8 mouse cellular contexts compared by ENCODE assay signal in genomic region chr4:129059125-129059551, GRCm38 (mm10). TPM values are rescaled to one million over a fixed set of nuclear protein-coding genes. Genes with fewer than 3 reads are reported as not detected.
A peak's percentile ranks its signal among the peaks of the same experiment; 100 is the strongest.
DNase-seq lines count a peak whose midpoint lies in the region; ATAC-seq and TF ChIP-seq lines count a peak whose summit lies in the region.

No protein-coding gene starts in this region.

- 3% methylated on average over 13 of the region's 13 CpGs for WGBS in embryonic facial prominence, embryonic 11.5 days
- WGBS in hindbrain, embryonic 12.5 days: 5% methylated on average over 13 of the region's 13 CpGs

- H3K36me3 ChIP-seq in G1E (replicated peaks) (peaks cover 28% of the 10 kb centered on the region), myocyte (ENCODE audit: control insufficient read depth, insufficient read depth) (peaks cover 6% of the 10 kb centered on the region)
- H3K36me3 ChIP-seq in embryonic facial prominence, embryonic 11.5 days (replicated peaks; ENCODE audit: control insufficient read depth, insufficient read depth, low read depth, low read length): no peaks in the 10 kb centered on the region
- H3K36me3 ChIP-seq in hindbrain, embryonic 12.5 days: no peaks in the 10 kb centered on the region

- H3K4me1 ChIP-seq in G1E (ENCODE audit: insufficient read depth, low read depth, low read length): peaks cover 50% of the 10 kb centered on the region
- peaks cover 9% of the 10 kb centered on the region; the same call in 1 of the 2 replicates for H3K4me1 ChIP-seq in embryonic facial prominence, embryonic 11.5 days (ENCODE audit: control insufficient read depth, insufficient read depth, low read length)
- H3K4me1 ChIP-seq in hindbrain, embryonic 12.5 days: peaks cover 19% of the 10 kb centered on the region

- H3K4me2 ChIP-seq in embryonic facial prominence, embryonic 11.5 days (ENCODE audit: low read depth, low read length): peak overlapping the region; percentile 99
- peak overlapping the region; percentile 99 for H3K4me2 ChIP-seq in hindbrain, embryonic 12.5 days (replicated peaks)
- H3K4me2 ChIP-seq in myocyte (ENCODE audit: low read depth): peak overlapping the region; percentile 98

- TF ChIP-seq CTCF in G1E (IDR thresholded peaks at IDR 0.05; ENCODE audit: low read depth, low read length): no peak

- peak; percentile 34 for DNase-seq in 3134 (ENCODE audit: extremely low read depth, insufficient read length, low spot score)
- DNase-seq in G1E (ENCODE audit: low spot score): peak; percentile 33
- DNase-seq in embryonic facial prominence, embryonic 11.5 days (ENCODE audit: low spot score): peak; percentile 62
- DNase-seq in liver: peak; percentile 54
- peak; percentile 34 for DNase-seq in yolk sac, embryonic 10.5 days (ENCODE audit: low spot score)
- DNase-seq in layer of hippocampus, adult 11-12 months (ENCODE audit: low spot score): no peak

- H3K27ac ChIP-seq in embryonic facial prominence, embryonic 11.5 days (replicated peaks; ENCODE audit: low read depth, low read length): no peak overlapping the region
- peak overlapping the region; percentile 92; the same call in 1 of the 2 replicates for H3K27ac ChIP-seq in hindbrain, embryonic 12.5 days

- H3K79me2 ChIP-seq in myocyte (ENCODE audit: control insufficient read depth, insufficient read depth): peaks cover 55% of the 10 kb centered on the region

- no peaks in the 10 kb centered on the region for H3K9me3 ChIP-seq in G1E (replicated peaks)
- H3K9me3 ChIP-seq in embryonic facial prominence, embryonic 11.5 days (replicated peaks; ENCODE audit: control insufficient read depth, low read length): no peaks in the 10 kb centered on the region
- H3K9me3 ChIP-seq in hindbrain, embryonic 12.5 days (replicated peaks): no peaks in the 10 kb centered on the region

- peak overlapping the region; percentile 69 for H3ac ChIP-seq in myocyte (ENCODE audit: control insufficient read depth, insufficient read length)

- H3K27me3 ChIP-seq in G1E (ENCODE audit: insufficient read depth, low read length): no peaks in the 10 kb centered on the region
- no peaks in the 10 kb centered on the region for H3K27me3 ChIP-seq in embryonic facial prominence, embryonic 11.5 days (ENCODE audit: control insufficient read depth, insufficient read depth, low read length)
- H3K27me3 ChIP-seq in hindbrain, embryonic 12.5 days: no peaks in the 10 kb centered on the region
- H3K27me3 ChIP-seq in myocyte (ENCODE audit: control insufficient read depth, insufficient read depth, insufficient read length): no peaks in the 10 kb centered on the region

- H3K4me3 ChIP-seq in G1E (ENCODE audit: low read depth, low read length) (peak overlapping the region; percentile 97), myocyte (peak overlapping the region; percentile 69)
- H3K4me3 ChIP-seq in embryonic facial prominence, embryonic 11.5 days (ENCODE audit: low read depth, low read length): peak overlapping the region; percentile 87
- H3K4me3 ChIP-seq in hindbrain, embryonic 12.5 days: peak overlapping the region; percentile 90

- TF ChIP-seq POLR2A in myocyte (IDR thresholded peaks at IDR 0.05; ENCODE audit: insufficient read length, low read depth): no peak

- H3K9ac ChIP-seq in embryonic facial prominence, embryonic 11.5 days (replicated peaks; ENCODE audit: low read length): peak overlapping the region; percentile 90
- peak overlapping the region; percentile 94 for H3K9ac ChIP-seq in hindbrain, embryonic 12.5 days

- ATAC-seq in G1E (ENCODE audit: extremely low read depth, insufficient number of reproducible peaks, low FRiP score, poor library complexity, severe bottlenecking): 0 out of 2 replicates have a peak, but pooled peaks have one; percentile 32
- ATAC-seq in embryonic facial prominence, embryonic 11.5 days (replicated peaks; ENCODE audit: insufficient number of reproducible peaks, low FRiP score, low TSS enrichment, low read depth): peak; percentile 38; the same call in 1 of the 2 replicates
- ATAC-seq in hindbrain, embryonic 12.5 days (ENCODE audit: low FRiP score): no peak

TF ChIP-seq in myocyte, 11 proteins besides CTCF, POLR2A, EP300 and RAD21:
- no peak for TF ChIP-seq MYOG (IDR thresholded peaks at IDR 0.05; ENCODE audit: control insufficient read depth in 1 of 3, insufficient read depth in 1 of 3, insufficient read length in 2 of 3, low read depth in 2 of 3)
TF ChIP-seq in myocyte: peak in this region for 0.

RNA-seq across cellular contexts. Expression of gene Rnf19b, which starts 1.1 kb away (rescaled TPM):
- total RNA-seq in G1E (2014; fragmentation: Nextera tagmentation) (10.8 and 14.2 TPM in 2 replicates), G1E (2017) (76.9 and 87.2 TPM in 2 replicates)
- polyA plus RNA-seq in G1E (2012) (42.8 and 48.1 TPM in 2 replicates), myocyte (2012; fragmentation: generic; extraction: Trizol) (49.3 TPM)
- 9.0 and 10.3 TPM in 2 replicates for polyA plus RNA-seq in embryonic facial prominence, embryonic 11.5 days (2014; fragmentation: Nextera tagmentation; extraction: Ambion mirVana)
- 17.7 and 20.4 TPM in 2 replicates for polyA plus RNA-seq in hindbrain, embryonic 12.5 days (2016; fragmentation: Nextera tagmentation; extraction: Ambion mirVana)

RNA-seq across cellular contexts. Expression of gene Tmem54, which starts 46.2 kb away (rescaled TPM):
- total RNA-seq in G1E (2014; fragmentation: Nextera tagmentation): not detected in 2 replicates
- not detected in 2 replicates for total RNA-seq in G1E (2017)
- not detected in 2 replicates for polyA plus RNA-seq in G1E (2012)
- polyA plus RNA-seq in embryonic facial prominence, embryonic 11.5 days (2014; fragmentation: Nextera tagmentation; extraction: Ambion mirVana): 6.3 and 6.4 TPM in 2 replicates
- polyA plus RNA-seq in hindbrain, embryonic 12.5 days (2016; fragmentation: Nextera tagmentation; extraction: Ambion mirVana): 1.1 and 1.7 TPM in 2 replicates
- 0.41 TPM for polyA plus RNA-seq in myocyte (2012; fragmentation: generic; extraction: Trizol)
